Mouse (Mus musculus) liver, adult (tissue): ENCODE measurements around the gene Fbxo42.

Experiments used
- GATA4 ChIP-seq: IDR thresholded peaks from 2 replicates; pipeline ENCODE4 v1.6.1; 2014; ENCODE audit warnings: mild to moderate bottlenecking, low read length; ENCODE audit not compliant: insufficient replicate concordance

The Fbxo42 gene

GRCm38 (mm10) chr4:141147112-141148008 is at the start of gene Fbxo42:
Fbxo42 (plus strand) TSS chr4:141147913.
- TF ChIP-seq GATA4, result peak; percentile 86

- TF ChIP-seq GATA4, result no peak
These were observed 48.8 kb upstream of the Fbxo42 start for GRCm38 (mm10) chr4:141098935-141099334.

GRCm38 (mm10) chr4:141099956-141100355 is 47.8 kb upstream of the Fbxo42 start:
- no peak for TF ChIP-seq GATA4

- TF ChIP-seq GATA4, result no peak
These were observed 46.4 kb upstream of the Fbxo42 start for GRCm38 (mm10) chr4:141101291-141101690.

GRCm38 (mm10) chr4:141101855-141102254 is 45.9 kb upstream of the Fbxo42 start:
- TF ChIP-seq GATA4, result no peak

GRCm38 (mm10) chr4:141106526-141107183 is 41.1 kb upstream of the Fbxo42 start:
- no peak for TF ChIP-seq GATA4

- TF ChIP-seq GATA4, result no peak
These were observed 39.4 kb upstream of the Fbxo42 start for GRCm38 (mm10) chr4:141108196-141108732.

GRCm38 (mm10) chr4:141113831-141114230 is 33.9 kb upstream of the Fbxo42 start:
- no peak for TF ChIP-seq GATA4

- TF ChIP-seq GATA4, result no peak
These were observed 33.2 kb upstream of the Fbxo42 start for GRCm38 (mm10) chr4:141114521-141114981.

- TF ChIP-seq GATA4, result no peak
These were observed 32.3 kb upstream of the Fbxo42 start for GRCm38 (mm10) chr4:141115398-141115797.

- no peak for TF ChIP-seq GATA4
These were observed 29.0 kb upstream of the Fbxo42 start for GRCm38 (mm10) chr4:141118691-141119090.

GRCm38 (mm10) chr4:141120700-141121099 is 27.0 kb upstream of the Fbxo42 start:
- no peak for TF ChIP-seq GATA4

GRCm38 (mm10) chr4:141122663-141123062 is 25.1 kb upstream of the Fbxo42 start:
- no peak for TF ChIP-seq GATA4

- TF ChIP-seq GATA4, result no peak
These were observed 24.6 kb upstream of the Fbxo42 start for GRCm38 (mm10) chr4:141123065-141123464.

GRCm38 (mm10) chr4:141129190-141129710 is 18.5 kb upstream of the Fbxo42 start:
- TF ChIP-seq GATA4, result no peak
